Mouse (Mus musculus): Measurements from ENCODE around the gene Nsfl1c. TPM values are rescaled to one million over a fixed set of nuclear protein-coding genes. Genes with fewer than 3 reads are reported as not detected.

Nsfl1c gene
- polyA plus RNA-seq, 1 experiment from 2014 or later, result 262 TPM

DNA sequence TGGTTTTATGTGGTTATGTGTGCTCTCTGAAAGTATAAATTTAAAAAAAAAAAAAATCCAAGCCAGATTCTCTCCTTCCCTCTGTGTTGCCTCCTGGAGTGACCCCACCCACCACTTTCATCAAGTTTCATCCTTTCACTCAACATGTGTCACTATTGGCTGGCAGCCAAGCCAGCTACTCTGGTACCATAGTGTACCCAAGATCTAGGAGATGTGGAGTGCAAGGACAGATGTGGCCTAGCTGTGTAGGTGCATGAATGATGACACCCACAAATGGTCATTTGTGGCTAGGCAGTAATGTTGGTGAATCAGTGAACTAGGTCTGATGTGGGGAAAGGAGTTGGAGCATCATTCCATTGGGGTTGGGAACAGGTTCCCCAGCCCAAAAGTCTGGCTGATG, 35.2 kb downstream of the Nsfl1c start:
- H3K9me3 ChIP-seq, result no peaks in the 10 kb centered on the region
- H3K9ac ChIP-seq, result no peak overlapping the region
- no peaks in the 10 kb centered on the region for H3K4me1 ChIP-seq
- H3K27me3 ChIP-seq, result no peaks in the 10 kb centered on the region
- no peaks in the 10 kb centered on the region for H3K36me3 ChIP-seq (replicated peaks)
- H3K4me2 ChIP-seq, result no peak overlapping the region
- ATAC-seq (ENCODE audit: low FRiP score), result no peak
- no peak overlapping the region for H3K27ac ChIP-seq
- H3K4me3 ChIP-seq (replicated peaks), result no peak overlapping the region

DNA sequence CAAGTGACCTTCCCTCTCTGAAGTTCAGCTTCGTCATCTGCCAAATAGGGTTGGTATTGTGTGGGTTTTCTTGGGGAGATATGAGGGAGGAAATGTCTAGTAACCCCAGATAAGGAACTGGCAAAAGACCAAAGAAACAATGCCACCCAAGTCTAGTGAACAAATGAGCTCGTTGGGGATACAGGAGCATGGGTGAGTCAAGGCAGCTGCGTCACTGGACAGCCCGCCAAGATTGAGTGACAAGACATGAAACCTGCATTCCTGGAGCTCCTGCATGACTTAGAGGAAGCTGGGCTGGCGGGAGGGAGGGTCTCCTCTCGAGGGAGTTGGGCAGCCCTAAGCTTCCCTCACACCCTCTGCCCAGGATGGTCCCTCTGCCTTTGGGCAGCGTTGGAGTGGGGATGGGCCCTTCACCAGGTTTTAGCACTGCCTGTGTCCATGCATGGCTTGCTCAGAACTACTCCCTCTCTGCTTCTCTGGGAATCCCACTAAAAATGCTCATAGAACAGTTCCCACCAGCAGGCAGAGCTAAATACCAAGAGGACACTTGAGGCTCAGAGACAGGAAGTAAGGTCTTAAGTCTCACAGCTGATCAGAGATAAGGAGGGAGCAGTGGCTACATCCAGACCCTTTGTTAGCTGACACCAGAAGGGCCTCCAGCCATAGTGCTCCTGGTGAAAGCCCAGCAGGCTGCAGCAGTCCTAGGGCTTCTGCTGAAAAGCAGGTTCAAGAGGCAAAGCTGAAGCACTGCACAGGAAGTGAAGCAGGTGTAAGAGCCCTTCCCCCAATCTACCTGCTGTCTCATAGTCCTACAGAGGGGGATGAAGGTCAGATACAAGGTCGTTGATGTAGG, 36.6 kb downstream of the Nsfl1c start:
- H3K27ac ChIP-seq, result no peak overlapping the region
- 66% methylated on average over 8 of the region's 8 CpGs for WGBS
- no peaks in the 10 kb centered on the region for H3K9me3 ChIP-seq
- peaks cover 1% of the 10 kb centered on the region for H3K4me1 ChIP-seq
- H3K4me2 ChIP-seq, result no peak overlapping the region
- no peaks in the 10 kb centered on the region for H3K36me3 ChIP-seq (replicated peaks)
- no peak overlapping the region for H3K9ac ChIP-seq
- no peak for ATAC-seq (ENCODE audit: low FRiP score)
- no peak overlapping the region for H3K4me3 ChIP-seq (replicated peaks)
- no peaks in the 10 kb centered on the region for H3K27me3 ChIP-seq

DNA sequence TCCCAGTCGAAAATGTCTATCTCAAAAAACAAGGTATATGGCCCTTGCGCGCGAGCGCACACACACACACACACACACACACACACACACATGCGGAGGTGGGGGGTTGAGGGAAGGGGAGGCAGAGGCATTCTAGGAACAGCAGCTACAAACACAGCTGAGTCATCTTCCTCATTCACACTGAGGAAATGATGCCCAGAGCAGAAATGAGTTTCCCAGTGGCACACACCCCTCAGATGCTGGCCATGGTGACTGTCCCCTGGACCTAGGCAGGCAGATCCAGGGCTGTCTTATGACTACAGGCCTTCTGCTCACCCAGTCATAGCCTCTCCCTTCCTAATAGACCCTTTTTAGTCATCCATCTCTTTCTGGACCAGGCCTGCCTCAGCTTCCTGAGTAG, 39.6 kb downstream of the Nsfl1c start:
- Histone ChIP-seq H3K27ac (no peak overlapping the region), H3K9ac (no peak overlapping the region), H3K27me3 (no peaks in the 10 kb centered on the region), H3K9me3 (no peaks in the 10 kb centered on the region), H3K4me2 (no peak overlapping the region), H3K4me3 (replicated peaks) (no peak overlapping the region), H3K36me3 (replicated peaks) (no peaks in the 10 kb centered on the region), H3K4me1 (peaks cover 5% of the 10 kb centered on the region)
- WGBS, result 84% methylated on average over 6 of the region's 6 CpGs
- ATAC-seq (ENCODE audit: low FRiP score), result no peak

DNA sequence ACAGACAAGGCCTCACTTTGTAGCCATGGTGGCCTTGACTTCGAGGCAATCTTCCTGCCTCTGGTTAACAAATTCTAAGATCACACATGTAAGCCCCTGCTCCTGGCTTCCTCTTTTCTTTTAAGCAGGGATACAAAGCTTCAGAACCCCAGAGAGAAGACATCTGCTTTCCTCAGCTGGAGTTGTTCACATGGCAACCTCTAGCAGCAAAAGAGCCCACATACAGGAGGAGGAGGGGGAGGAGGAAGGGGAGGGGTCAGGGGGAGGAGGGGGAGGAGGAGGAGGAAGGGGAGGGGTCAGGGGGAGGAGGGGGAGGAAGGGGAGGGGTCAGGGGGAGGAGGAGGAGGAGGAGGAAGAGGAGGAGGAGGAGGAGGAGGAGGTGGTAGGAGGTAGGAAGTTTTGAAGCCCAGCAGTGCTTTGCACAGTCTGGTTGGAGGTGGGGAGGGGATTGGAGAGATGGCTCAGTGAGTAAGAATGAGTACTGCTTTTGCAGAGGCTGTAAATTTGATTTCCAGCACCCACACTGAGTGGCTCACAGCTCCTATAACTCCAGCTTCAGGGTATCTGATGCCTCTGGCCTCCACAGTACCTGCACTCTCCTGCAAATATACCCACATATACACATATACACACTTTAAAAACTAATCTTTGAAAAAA, 42.1 kb downstream of the Nsfl1c start:
- 65% methylated on average over 1 of the region's 1 CpGs for WGBS
- no peaks in the 10 kb centered on the region for H3K36me3 ChIP-seq (replicated peaks)
- peak overlapping the region; percentile 43; the same call in 1 of the 2 replicates for H3K27ac ChIP-seq
- no peak overlapping the region for H3K4me2 ChIP-seq
- no peaks in the 10 kb centered on the region for H3K9me3 ChIP-seq
- ATAC-seq (ENCODE audit: low FRiP score), result peak; percentile 57
- peaks cover 5% of the 10 kb centered on the region for H3K4me1 ChIP-seq
- no peaks in the 10 kb centered on the region for H3K27me3 ChIP-seq
- H3K4me3 ChIP-seq (replicated peaks), result no peak overlapping the region
- no peak overlapping the region for H3K9ac ChIP-seq

DNA sequence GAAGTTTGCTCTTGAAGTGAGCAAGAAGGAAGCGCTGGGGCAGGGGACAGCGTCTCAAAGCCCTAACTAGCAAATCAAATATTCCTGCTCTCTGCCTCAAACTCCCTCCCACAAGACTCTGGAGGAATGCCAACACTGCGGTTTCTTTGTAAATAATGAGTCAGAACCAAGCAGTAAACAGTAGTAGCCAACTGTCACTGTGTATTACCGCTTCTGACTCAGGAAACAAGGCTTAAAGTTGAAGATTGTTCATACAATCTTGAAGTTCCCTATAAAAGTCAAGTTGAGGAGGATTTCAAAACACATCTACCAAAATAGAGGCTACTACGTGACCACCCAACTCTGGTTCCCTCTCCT, 42.6 kb downstream of the Nsfl1c start:
- Histone ChIP-seq H3K4me1 (peaks cover 9% of the 10 kb centered on the region), H3K4me3 (replicated peaks) (no peak overlapping the region), H3K36me3 (replicated peaks) (no peaks in the 10 kb centered on the region), H3K27ac (no peak overlapping the region), H3K9ac (no peak overlapping the region), H3K4me2 (no peak overlapping the region), H3K27me3 (no peaks in the 10 kb centered on the region), H3K9me3 (no peaks in the 10 kb centered on the region)
- 76% methylated on average over 5 of the region's 5 CpGs for WGBS
- ATAC-seq (ENCODE audit: low FRiP score), result no peak

DNA sequence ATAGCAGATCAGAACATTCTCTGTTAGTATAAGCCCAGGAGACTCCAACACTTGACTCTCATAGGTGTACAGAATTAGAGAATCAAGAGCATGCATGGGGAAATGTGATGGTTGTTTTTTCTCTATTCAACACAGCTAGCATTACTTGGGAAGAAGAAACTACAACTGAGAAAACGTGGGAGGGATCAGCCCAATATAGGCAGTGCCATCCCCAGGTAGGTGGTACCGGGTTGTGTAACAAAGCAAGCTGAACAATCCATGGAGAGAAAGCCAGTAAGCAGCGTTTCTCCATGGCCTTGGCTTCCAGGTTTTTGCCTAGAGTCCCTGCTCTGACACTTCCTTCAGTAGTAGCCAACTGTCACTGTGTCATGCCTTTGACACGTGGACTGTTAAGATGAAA, 44.7 kb downstream of the Nsfl1c start:
- H3K4me3 ChIP-seq (replicated peaks), result no peak overlapping the region
- no peaks in the 10 kb centered on the region for H3K27me3 ChIP-seq
- H3K9ac ChIP-seq, result no peak overlapping the region
- 70% methylated on average over 4 of the region's 4 CpGs for WGBS
- no peaks in the 10 kb centered on the region for H3K36me3 ChIP-seq (replicated peaks)
- peaks cover 17% of the 10 kb centered on the region for H3K4me1 ChIP-seq
- H3K4me2 ChIP-seq, result no peak overlapping the region
- no peak for ATAC-seq (ENCODE audit: low FRiP score)
- no peaks in the 10 kb centered on the region for H3K9me3 ChIP-seq
- no peak overlapping the region for H3K27ac ChIP-seq

DNA sequence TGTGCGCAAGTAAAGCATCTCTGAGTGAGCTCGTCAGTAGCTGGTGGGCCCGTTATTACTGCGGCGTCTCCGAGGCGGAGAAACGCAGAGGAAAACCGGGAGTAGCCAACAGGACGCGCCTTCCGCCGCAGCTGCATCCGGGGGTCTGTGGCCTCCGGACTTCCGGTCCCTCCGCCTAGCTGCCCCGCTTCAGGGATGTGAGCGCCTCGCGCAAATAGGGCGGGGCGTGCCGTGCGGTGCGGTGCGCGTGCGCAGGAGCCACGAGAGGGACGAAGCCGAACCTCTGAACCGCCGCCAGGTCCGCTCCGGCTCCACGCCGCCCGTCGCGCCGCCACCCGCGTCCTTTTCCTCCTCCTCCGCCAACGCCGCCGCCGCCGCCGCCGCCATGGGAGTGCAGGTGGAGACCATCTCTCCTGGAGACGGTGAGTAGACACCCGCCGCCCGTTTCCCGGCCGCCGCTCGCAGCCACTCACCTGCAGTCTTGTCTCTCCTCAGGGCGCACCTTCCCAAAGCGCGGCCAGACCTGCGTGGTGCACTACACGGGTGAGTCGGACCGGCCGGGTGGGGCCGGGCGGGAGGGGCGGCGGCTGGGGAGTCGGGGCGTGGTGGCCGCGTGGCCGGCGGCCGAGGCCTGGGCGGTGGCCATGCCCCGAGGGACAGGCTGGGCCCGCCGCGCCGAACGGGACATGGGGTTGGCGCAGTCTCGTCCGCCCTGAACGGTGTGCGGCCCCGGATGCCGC, 48.5 kb downstream of the Nsfl1c start, which contains the start of gene Fkbp1a:
Gene Fkbp1a, plus strand, starts transcription at position 161 of the 740 bp plus-strand sequence.
- Histone ChIP-seq H3K36me3 (replicated peaks) (peaks cover 28% of the 10 kb centered on the region), H3K4me1 (peaks cover 32% of the 10 kb centered on the region), H3K9ac (peak within 1 kb of the TSS; percentile 94), H3K4me2 (peak within 1 kb of the TSS; percentile 77), H3K9me3 (no peaks in the 10 kb centered on the region), H3K27me3 (no peaks in the 10 kb centered on the region), H3K4me3 (replicated peaks) (peak within 1 kb of the TSS; percentile 95), H3K27ac (peak within 1 kb of the TSS; percentile 91)
- ATAC-seq (ENCODE audit: low FRiP score), result peak; percentile 97
- WGBS, result under 1% methylated on average over 90 of the region's 93 CpGs

DNA sequence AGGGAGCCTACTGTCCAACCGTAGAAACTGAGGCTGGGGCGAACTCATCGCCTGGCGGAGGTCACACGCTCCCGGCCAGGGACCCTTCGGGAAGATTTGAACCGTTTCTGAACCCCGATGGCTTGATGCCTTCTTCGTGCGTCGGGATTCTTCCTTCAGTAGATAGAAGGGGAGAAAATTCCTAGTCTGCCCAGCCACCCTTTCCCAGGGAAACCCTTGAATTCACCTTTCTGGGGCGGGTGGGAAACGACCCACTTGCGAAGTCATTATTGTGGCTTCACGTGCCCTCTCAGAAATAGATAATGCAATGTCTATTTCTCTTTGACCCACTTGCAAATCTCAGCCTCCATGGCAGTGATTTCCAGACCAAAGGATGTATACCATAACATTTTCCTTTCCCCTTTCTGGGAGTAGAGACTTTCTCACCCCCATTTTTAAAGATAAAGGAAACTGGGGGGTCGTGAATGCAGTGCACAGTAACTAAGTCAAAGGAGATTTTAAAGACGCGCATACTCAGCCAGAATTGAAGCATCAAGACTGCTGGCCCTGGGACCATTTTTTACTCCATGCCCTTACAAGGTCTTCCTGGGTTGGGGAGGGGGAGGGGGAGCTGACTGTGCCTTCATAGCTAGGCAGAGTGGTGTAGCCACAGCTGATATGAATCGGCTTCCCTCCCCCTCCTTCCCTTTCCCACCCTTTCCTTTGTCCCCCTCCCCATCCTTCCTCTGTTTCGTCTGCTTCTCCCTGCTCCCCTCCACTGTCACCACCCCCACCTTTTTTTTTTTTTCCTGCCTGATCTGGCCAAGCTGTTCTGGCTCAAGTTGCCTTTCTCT, 49.3 kb downstream of the Nsfl1c start:
- Histone ChIP-seq H3K36me3 (replicated peaks) (peaks cover 36% of the 10 kb centered on the region), H3K4me2 (peak overlapping the region; percentile 77), H3K9me3 (no peaks in the 10 kb centered on the region), H3K9ac (peak overlapping the region; percentile 94), H3K4me1 (peaks cover 32% of the 10 kb centered on the region), H3K27ac (peak overlapping the region; percentile 91), H3K27me3 (no peaks in the 10 kb centered on the region), H3K4me3 (replicated peaks) (peak overlapping the region; percentile 95)
- 0 out of 2 replicates have a peak, but pooled peaks have one; percentile 33 for ATAC-seq (ENCODE audit: low FRiP score)
- WGBS, result 2% methylated on average over 20 of the region's 21 CpGs

DNA sequence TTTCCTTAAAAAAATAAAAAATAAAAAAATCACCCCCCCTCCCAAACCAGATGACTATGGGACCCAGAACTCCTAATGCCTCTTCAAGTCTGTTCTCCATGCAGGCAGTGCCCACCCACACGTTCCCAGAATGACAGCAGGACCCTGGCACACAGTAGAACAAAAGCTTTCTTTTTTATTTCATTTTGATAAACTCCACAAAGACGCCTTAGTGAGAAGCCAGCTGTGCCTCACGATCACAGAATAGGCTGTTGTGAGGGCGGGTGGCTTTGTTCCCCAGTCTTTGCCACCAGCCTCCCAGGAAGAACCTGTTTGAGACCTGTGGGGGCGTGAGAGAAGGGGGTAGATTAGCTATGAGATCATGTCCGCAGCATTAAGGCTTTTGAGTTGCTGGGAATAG, 50.7 kb downstream of the Nsfl1c start:
- Histone ChIP-seq H3K9ac (peak overlapping the region; percentile 40), H3K36me3 (replicated peaks) (peaks cover 46% of the 10 kb centered on the region), H3K27me3 (no peaks in the 10 kb centered on the region), H3K27ac (no peak overlapping the region), H3K4me2 (peak overlapping the region; percentile 77), H3K4me1 (peaks cover 35% of the 10 kb centered on the region), H3K4me3 (replicated peaks) (no peak overlapping the region), H3K9me3 (no peaks in the 10 kb centered on the region)
- ATAC-seq (ENCODE audit: low FRiP score), result no peak
- WGBS, result 47% methylated on average over 6 of the region's 6 CpGs

DNA sequence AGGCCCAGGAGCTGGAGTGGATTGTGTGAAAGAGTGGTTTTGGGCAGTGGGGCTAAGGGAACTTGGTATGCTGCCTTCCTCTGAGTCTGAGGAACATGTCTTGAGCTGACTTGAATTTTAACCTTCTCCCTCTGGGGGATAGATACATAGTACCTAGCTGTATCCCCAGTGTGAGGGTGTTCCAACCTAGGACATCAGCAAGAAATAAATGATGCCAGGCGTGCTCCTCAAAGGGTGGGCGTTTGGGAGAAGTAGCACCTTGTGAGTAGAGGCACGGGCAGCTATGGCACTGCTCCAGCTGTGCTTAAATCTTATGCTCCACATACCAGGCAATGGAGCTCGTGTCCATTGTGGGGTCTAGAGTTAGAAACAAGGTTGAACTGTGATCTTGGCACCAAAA, 52.6 kb downstream of the Nsfl1c start:
- Histone ChIP-seq H3K4me2 (no peak overlapping the region), H3K4me3 (replicated peaks) (no peak overlapping the region), H3K27ac (no peak overlapping the region), H3K36me3 (replicated peaks) (peaks cover 63% of the 10 kb centered on the region), H3K9ac (no peak overlapping the region), H3K4me1 (peaks cover 31% of the 10 kb centered on the region), H3K9me3 (no peaks in the 10 kb centered on the region), H3K27me3 (no peaks in the 10 kb centered on the region)
- WGBS, result 95% methylated on average over 4 of the region's 4 CpGs
- no peak for ATAC-seq (ENCODE audit: low FRiP score)

DNA sequence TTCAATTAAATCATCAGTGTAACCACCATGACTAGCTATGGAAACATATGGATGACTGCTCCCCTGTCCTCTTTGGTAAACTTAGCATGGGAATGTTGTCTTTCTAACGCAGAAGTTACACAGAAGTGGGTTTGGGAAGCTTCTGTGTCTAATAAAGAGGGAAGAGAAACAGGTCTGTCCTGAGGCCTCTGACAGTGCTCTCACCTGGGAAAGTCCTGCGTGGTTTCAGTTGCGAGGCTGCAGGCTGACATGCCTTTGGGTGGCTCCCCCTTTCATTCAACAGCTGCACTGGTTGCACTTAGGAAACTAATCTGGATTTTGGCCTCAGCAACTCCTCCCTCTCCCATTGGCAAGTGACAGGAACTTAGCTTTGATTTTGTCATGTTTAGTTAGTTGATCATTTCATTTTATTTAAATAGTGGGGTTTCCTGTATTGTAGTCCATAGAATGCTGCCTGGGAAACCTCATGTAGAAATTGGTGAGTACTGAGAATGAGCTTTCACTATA, 55.7 kb downstream of the Nsfl1c start:
- H3K27ac ChIP-seq, result no peak overlapping the region
- H3K4me2 ChIP-seq, result no peak overlapping the region
- H3K4me3 ChIP-seq (replicated peaks), result no peak overlapping the region
- H3K27me3 ChIP-seq, result no peaks in the 10 kb centered on the region
- H3K36me3 ChIP-seq (replicated peaks), result peaks cover 87% of the 10 kb centered on the region
- H3K9ac ChIP-seq, result no peak overlapping the region
- H3K9me3 ChIP-seq, result no peaks in the 10 kb centered on the region
- 96% methylated on average over 3 of the region's 3 CpGs for WGBS
- peaks cover 13% of the 10 kb centered on the region for H3K4me1 ChIP-seq
- no peak for ATAC-seq (ENCODE audit: low FRiP score)
